Mouse (Mus musculus): ENCODE measurements around the gene Hist1h2bf. TPM values are rescaled to one million over a fixed set of nuclear protein-coding genes. Genes with fewer than 3 reads are reported as not detected.
"Not testable (repeated sequence)": the region's sequence is repeated elsewhere in the genome, so short reads cannot be mapped to it uniquely, and the experiment has no call there.

Gene Hist1h2bf
- polyA plus RNA-seq, 1 experiment from 2014 or later = 6.7 TPM

DNA sequence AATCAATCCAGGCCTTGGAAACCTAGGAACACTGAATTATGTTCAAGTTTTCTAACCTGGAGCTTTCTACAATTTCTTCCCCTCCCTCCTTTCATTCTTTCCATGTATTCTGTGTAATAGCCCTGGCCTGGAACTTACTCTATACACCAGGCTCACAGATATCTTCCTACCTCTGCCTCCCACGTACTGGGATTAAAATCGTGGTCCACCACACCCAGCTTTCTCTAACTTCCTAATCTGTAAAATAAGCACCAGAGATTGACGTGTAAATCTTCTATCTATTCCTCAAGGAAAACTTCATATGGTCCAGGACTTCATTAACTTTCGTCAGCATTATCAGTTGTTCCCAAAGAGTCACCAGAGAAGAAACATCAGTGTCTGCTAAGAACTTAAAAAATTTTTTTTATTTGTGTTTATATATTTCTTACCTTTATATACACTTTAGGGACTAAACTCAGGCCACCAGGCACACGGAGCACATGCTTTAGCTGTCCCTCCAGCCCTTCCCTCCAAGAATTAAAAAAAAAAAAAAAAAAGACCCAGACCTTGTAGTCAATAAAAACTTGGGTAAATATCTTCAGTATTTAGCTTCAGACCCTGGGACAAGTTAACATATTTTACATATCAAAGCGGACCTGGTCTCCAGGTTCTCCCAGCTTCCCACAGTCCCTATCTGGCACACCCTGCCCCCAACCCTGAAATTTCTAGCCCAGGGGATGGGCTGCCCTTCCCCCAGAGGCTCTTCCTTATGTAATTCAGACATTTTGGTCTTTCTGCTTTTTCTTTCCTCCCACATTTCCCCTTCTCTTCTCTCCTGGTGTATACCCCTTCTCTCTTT is 8.4 kb upstream of the Hist1h2bf start:
- Histone ChIP-seq H3K27ac (ENCODE audit: low read depth, low read length) (peak overlapping the region; percentile 97), H3K9me3 (ENCODE audit: control insufficient read depth, low read length) (no peaks in the 10 kb centered on the region), H3K4me2 (replicated peaks; ENCODE audit: low read depth, low read length) (peak overlapping the region; percentile 81), H3K9ac (ENCODE audit: low read depth, low read length) (peak overlapping the region; percentile 84), H3K4me1 (ENCODE audit: control insufficient read depth, insufficient read depth, low read length) (peaks cover 17% of the 10 kb centered on the region), H3K4me3 (ENCODE audit: low read length) (peak overlapping the region; percentile 56), H3K36me3 (ENCODE audit: control insufficient read depth, insufficient read depth, low read length) (no peaks in the 10 kb centered on the region), H3K27me3 (ENCODE audit: control insufficient read depth, insufficient read depth, low read length) (no peaks in the 10 kb centered on the region)
- WGBS = 12% methylated on average over 6 of the region's 6 CpGs
- no peak for ATAC-seq (ENCODE audit: low FRiP score, low TSS enrichment)

DNA sequence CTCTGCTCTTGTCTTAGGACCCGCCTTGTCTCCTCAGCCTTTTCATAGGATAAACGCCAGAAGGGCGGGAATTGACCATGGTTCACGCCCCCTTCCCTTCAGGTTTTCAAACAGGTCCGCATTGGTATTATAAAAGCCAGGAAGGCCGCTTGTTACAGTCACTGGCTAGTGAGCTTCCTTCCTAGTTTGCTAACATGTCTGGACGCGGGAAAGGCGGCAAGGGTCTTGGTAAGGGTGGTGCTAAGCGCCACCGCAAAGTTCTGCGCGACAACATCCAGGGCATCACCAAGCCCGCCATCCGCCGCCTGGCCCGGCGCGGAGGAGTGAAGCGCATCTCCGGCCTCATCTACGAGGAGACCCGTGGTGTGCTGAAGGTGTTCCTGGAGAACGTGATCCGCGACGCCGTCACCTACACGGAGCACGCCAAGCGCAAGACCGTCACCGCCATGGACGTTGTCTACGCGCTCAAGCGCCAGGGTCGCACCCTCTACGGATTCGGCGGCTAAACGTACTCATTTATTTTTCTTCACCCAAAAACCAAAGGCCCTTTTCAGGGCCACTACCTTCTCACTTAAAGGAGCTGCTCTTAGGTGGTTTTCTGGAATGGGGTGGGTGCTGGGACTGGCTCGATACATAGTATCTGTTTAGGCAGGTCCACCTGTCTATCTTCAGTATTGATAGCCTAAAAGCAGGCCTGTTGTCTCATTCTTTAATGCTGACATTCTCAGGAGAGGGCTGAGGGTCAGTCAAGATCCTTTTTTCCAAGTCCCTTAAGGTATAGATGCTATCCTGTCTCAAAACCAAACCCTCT is 7.6 kb upstream of the Hist1h2bf start, which contains the start of gene Hist1h4d:
TSS of gene Hist1h4d (plus strand) at position 191 of the 811 bp plus-strand sequence.
- under 1% methylated on average over 43 of the region's 43 CpGs for WGBS
- Histone ChIP-seq H3K27me3 (ENCODE audit: control insufficient read depth, insufficient read depth, low read length) (no peaks in the 10 kb centered on the region), H3K4me3 (ENCODE audit: low read length) (peak within 1 kb of the TSS; percentile 56), H3K4me2 (replicated peaks; ENCODE audit: low read depth, low read length) (peak within 1 kb of the TSS; percentile 81), H3K27ac (ENCODE audit: low read depth, low read length) (peak within 1 kb of the TSS; percentile 97), H3K9me3 (ENCODE audit: control insufficient read depth, low read length) (no peaks in the 10 kb centered on the region), H3K4me1 (ENCODE audit: control insufficient read depth, insufficient read depth, low read length) (peaks cover 20% of the 10 kb centered on the region), H3K36me3 (ENCODE audit: control insufficient read depth, insufficient read depth, low read length) (no peaks in the 10 kb centered on the region), H3K9ac (ENCODE audit: low read depth, low read length) (peak within 1 kb of the TSS; percentile 84)
- ATAC-seq (ENCODE audit: low FRiP score, low TSS enrichment) = peak; percentile 90

DNA sequence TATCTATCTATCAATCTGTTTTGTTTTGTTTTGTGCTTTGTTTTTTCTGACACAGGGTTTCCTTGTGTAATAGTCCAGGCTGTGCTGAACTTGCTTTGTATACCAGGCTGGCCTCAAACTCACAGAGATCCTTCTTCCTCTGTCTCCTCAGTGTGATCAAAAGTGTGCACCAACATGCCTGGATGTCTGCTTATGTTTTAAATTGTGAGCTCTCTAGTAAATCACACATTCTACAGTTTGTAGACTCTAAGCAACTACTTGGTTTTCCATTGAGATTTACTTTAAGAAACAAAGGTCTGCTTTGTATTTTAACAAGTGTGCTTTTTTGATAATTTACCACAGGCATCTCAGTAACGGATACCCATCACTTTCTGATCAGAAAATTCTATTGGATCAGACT is 3.8 kb upstream of the Hist1h2bf start:
- H3K4me2 ChIP-seq (replicated peaks; ENCODE audit: low read depth, low read length) = no peak overlapping the region
- no peak for ATAC-seq (ENCODE audit: low FRiP score, low TSS enrichment)

GRCm38 (mm10) chr13:23576906-23577639 is 3.1 kb upstream of the Hist1h2bf start:
- 43% methylated on average over 6 of the region's 6 CpGs for WGBS
- ATAC-seq (ENCODE audit: low FRiP score, low TSS enrichment) = no peak
- Histone ChIP-seq H3K27me3 (ENCODE audit: control insufficient read depth, insufficient read depth, low read length) (no peaks in the 10 kb centered on the region), H3K36me3 (ENCODE audit: control insufficient read depth, insufficient read depth, low read length) (no peaks in the 10 kb centered on the region), H3K4me3 (ENCODE audit: low read length) (peak overlapping the region; percentile 54), H3K9ac (ENCODE audit: low read depth, low read length) (peak overlapping the region; percentile 80; the same call in 1 of the 2 replicates), H3K9me3 (ENCODE audit: control insufficient read depth, low read length) (no peaks in the 10 kb centered on the region), H3K4me1 (ENCODE audit: control insufficient read depth, insufficient read depth, low read length) (0 out of 2 replicates have a peak, but pooled peaks cover 11% of the 10 kb centered on the region), H3K27ac (ENCODE audit: low read depth, low read length) (peak overlapping the region; percentile 78), H3K4me2 (replicated peaks; ENCODE audit: low read depth, low read length) (peak overlapping the region; percentile 60)

More for the DNA sequence above, 3.8 kb upstream of the Hist1h2bf start:
- 98% methylated on average over 1 of the region's 1 CpGs for WGBS
- H3K9me3 ChIP-seq (ENCODE audit: control insufficient read depth, low read length) = no peaks in the 10 kb centered on the region
- H3K36me3 ChIP-seq (ENCODE audit: control insufficient read depth, insufficient read depth, low read length) = no peaks in the 10 kb centered on the region
- 0 out of 2 replicates have a peak overlapping the region, but pooled peaks have one; percentile 37 for H3K27ac ChIP-seq (ENCODE audit: low read depth, low read length)
- H3K9ac ChIP-seq (ENCODE audit: low read depth, low read length) = no peak overlapping the region
- H3K27me3 ChIP-seq (ENCODE audit: control insufficient read depth, insufficient read depth, low read length) = no peaks in the 10 kb centered on the region
- no peak overlapping the region for H3K4me3 ChIP-seq (ENCODE audit: low read length)
- peaks cover 13% of the 10 kb centered on the region for H3K4me1 ChIP-seq (ENCODE audit: control insufficient read depth, insufficient read depth, low read length)

- no peaks in the 10 kb centered on the region for H3K36me3 ChIP-seq (ENCODE audit: control insufficient read depth, insufficient read depth, low read length)
- no peaks in the 10 kb centered on the region for H3K27me3 ChIP-seq (ENCODE audit: control insufficient read depth, insufficient read depth, low read length)
- H3K27ac ChIP-seq (ENCODE audit: low read depth, low read length) = peak overlapping the region; percentile 78
- H3K4me3 ChIP-seq (ENCODE audit: low read length) = peak overlapping the region; percentile 54
- H3K9me3 ChIP-seq (ENCODE audit: control insufficient read depth, low read length) = no peaks in the 10 kb centered on the region
- ATAC-seq (ENCODE audit: low FRiP score, low TSS enrichment) = no peak
- H3K4me1 ChIP-seq (ENCODE audit: control insufficient read depth, insufficient read depth, low read length) = 0 out of 2 replicates have a peak, but pooled peaks cover 11% of the 10 kb centered on the region
- 6% methylated on average over 7 of the region's 7 CpGs for WGBS
- peak overlapping the region; percentile 80 for H3K9ac ChIP-seq (ENCODE audit: low read depth, low read length)
- peak overlapping the region; percentile 60 for H3K4me2 ChIP-seq (replicated peaks; ENCODE audit: low read depth, low read length)
These were observed 2.4 kb upstream of the Hist1h2bf start for GRCm38 (mm10) chr13:23576351-23576881.

DNA sequence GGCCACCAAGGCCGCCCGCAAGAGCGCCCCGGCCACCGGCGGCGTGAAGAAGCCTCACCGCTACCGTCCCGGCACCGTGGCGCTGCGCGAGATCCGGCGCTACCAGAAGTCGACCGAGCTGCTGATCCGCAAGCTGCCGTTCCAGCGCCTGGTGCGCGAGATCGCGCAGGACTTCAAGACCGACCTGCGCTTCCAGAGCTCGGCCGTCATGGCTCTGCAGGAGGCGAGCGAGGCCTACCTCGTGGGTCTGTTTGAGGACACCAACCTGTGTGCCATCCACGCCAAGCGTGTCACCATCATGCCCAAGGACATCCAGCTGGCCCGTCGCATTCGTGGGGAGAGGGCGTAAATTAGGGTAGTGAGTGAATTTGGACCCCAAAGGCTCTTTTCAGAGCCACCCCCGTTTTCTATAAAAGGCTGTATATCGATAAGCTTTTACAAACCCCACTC is 1.9 kb upstream of the Hist1h2bf start:
- peak overlapping the region; percentile 80 for H3K9ac ChIP-seq (ENCODE audit: low read depth, low read length)
- ATAC-seq (ENCODE audit: low FRiP score, low TSS enrichment) = not testable (repeated sequence)

DNA sequence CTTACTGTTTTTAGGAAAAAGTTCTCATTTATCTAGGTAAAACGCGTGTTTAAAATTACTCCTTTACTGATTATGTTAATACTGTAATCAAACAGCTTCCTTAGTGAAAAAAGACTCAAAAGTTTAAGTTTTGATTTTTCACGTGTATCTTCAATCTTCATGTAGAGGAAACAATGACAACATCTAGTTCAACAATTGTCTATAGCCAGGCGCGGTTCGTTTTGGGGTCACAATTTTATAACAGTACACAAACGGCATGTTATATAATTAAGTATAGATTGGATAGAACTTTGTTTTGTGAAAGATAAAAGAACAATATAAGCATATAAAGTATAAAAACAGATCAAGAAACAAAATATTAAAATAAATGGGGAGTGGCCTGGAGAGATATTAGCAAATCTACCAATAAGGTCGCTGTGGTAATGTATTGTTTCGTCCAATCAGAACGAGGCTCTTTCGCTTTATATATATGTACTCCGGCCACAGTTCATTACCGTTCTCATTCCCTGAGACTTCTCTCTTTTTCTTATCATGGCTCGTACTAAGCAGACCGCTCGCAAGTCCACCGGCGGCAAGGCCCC is 1.4 kb upstream of the Hist1h2bf start, which contains the start of gene Hist1h3d:
TSS of gene Hist1h3d (plus strand) at position 493 of the 581 bp plus-strand sequence.
- peak within 1 kb of the TSS; percentile 80 for H3K9ac ChIP-seq (ENCODE audit: low read depth, low read length)
- H3K4me1 ChIP-seq (ENCODE audit: control insufficient read depth, insufficient read depth, low read length) = 0 out of 2 replicates have a peak, but pooled peaks cover 6% of the 10 kb centered on the region
- ATAC-seq (ENCODE audit: low FRiP score, low TSS enrichment) = peak; percentile 66
- peak within 1 kb of the TSS; percentile 60 for H3K4me2 ChIP-seq (replicated peaks; ENCODE audit: low read depth, low read length)
- peak within 1 kb of the TSS; percentile 94 for H3K27ac ChIP-seq (ENCODE audit: low read depth, low read length)
- H3K9me3 ChIP-seq (ENCODE audit: control insufficient read depth, low read length) = no peaks in the 10 kb centered on the region
- H3K27me3 ChIP-seq (ENCODE audit: control insufficient read depth, insufficient read depth, low read length) = no peaks in the 10 kb centered on the region
- under 1% methylated on average over 18 of the region's 18 CpGs for WGBS
- peak within 1 kb of the TSS; percentile 54 for H3K4me3 ChIP-seq (ENCODE audit: low read length)
- H3K36me3 ChIP-seq (ENCODE audit: control insufficient read depth, insufficient read depth, low read length) = no peaks in the 10 kb centered on the region

More for the DNA sequence above, 1.9 kb upstream of the Hist1h2bf start:
- H3K27ac ChIP-seq (ENCODE audit: low read depth, low read length) = peak overlapping the region; percentile 78
- 0% methylated on average over 8 of the region's 40 CpGs for WGBS
- H3K4me3 ChIP-seq (ENCODE audit: low read length) = peak overlapping the region; percentile 54
- not testable (repeated sequence) for H3K36me3 ChIP-seq (ENCODE audit: control insufficient read depth, insufficient read depth, low read length); H3K27me3 ChIP-seq (ENCODE audit: control insufficient read depth, insufficient read depth, low read length); H3K4me1 ChIP-seq (ENCODE audit: control insufficient read depth, insufficient read depth, low read length); H3K9me3 ChIP-seq (ENCODE audit: control insufficient read depth, low read length)
- peak overlapping the region; percentile 60 for H3K4me2 ChIP-seq (replicated peaks; ENCODE audit: low read depth, low read length)
